Mouse (Mus musculus) C2C12 (cell line): ENCODE results near the gene Ptprk.

Source experiments
- CTCF ChIP-seq: IDR thresholded peaks from one replicate; pipeline ENCODE4 v1.5.1; 2011; ENCODE audit not compliant: control insufficient read depth, insufficient read depth, insufficient read length
- MAX ChIP-seq: IDR thresholded peaks from one replicate; pipeline ENCODE4 v1.6.1; 2011; ENCODE audit warnings: mild to moderate bottlenecking, control low read depth
- MYOD1 ChIP-seq: IDR thresholded peaks from one replicate; pipeline ENCODE4 v1.6.1; 2011; ENCODE audit warnings: low read depth; ENCODE audit not compliant: control insufficient read depth, insufficient read length
- USF1 ChIP-seq: IDR thresholded peaks from one replicate; pipeline ENCODE4 v1.6.1; 2011; ENCODE audit warnings: low read depth, mild to moderate bottlenecking, control low read depth, moderate library complexity

DNA sequence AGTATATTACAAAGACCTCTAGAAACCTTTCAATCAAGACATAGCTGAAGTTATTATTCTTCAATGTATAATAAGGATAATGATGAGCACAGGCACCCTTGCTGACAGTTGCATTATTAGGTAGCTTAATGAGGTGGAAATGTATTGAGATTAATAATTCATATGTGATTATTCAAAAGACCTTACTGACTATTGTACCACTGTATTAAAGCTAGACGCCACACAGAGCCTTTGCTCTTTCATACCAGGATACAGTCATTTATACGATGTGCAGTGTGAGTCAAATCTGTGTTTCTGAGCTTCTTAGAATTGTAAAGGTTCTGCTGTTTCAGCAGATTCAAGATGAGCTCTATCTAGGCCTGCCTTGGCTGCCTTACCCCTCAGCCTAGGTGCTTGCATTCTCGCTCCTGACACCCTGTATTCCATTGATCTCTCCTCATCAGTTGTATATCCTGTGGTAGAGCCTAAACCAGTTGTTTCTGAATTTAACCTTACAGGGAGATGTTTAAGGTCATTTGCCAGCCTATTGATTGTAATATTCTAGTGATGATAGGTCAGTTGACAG is 489.6 kb downstream of the Ptprk start:
- TF ChIP-seq CTCF = no peak
- TF ChIP-seq MYOD1 = no peak
- TF ChIP-seq USF1 = no peak
- no peak for TF ChIP-seq MAX
